Mouse (Mus musculus): Measurements from ENCODE around the gene Podxl2. TPM values are rescaled to one million over a fixed set of nuclear protein-coding genes. Genes with fewer than 3 reads are reported as not detected.

Podxl2 gene
- polyA plus RNA-seq, 1 experiment from 2014 or later: 32.0 TPM

GRCm38 (mm10) chr6:88837999-88838398 is 36.8 kb downstream of the Podxl2 start:
- no peak overlapping the region for H3K9ac ChIP-seq (ENCODE audit: low read depth, low read length)
- 91% methylated on average over 12 of the region's 12 CpGs for WGBS
- H3K9me3 ChIP-seq (ENCODE audit: control insufficient read depth, low read length): no peaks in the 10 kb centered on the region
- no peaks in the 10 kb centered on the region for H3K27me3 ChIP-seq (replicated peaks; ENCODE audit: control insufficient read depth, insufficient read depth, low read length)
- no peak overlapping the region for H3K4me3 ChIP-seq (ENCODE audit: low read length)
- ATAC-seq: no peak
- peaks cover 12% of the 10 kb centered on the region for H3K4me1 ChIP-seq (ENCODE audit: control insufficient read depth, insufficient read depth, low read length)
- peaks cover 5% of the 10 kb centered on the region; the same call in 1 of the 2 replicates for H3K36me3 ChIP-seq (ENCODE audit: control insufficient read depth, insufficient read depth, low read length)
- no peak overlapping the region for H3K27ac ChIP-seq (ENCODE audit: low read length)
- no peak overlapping the region for H3K4me2 ChIP-seq (ENCODE audit: low read depth, low read length)

DNA sequence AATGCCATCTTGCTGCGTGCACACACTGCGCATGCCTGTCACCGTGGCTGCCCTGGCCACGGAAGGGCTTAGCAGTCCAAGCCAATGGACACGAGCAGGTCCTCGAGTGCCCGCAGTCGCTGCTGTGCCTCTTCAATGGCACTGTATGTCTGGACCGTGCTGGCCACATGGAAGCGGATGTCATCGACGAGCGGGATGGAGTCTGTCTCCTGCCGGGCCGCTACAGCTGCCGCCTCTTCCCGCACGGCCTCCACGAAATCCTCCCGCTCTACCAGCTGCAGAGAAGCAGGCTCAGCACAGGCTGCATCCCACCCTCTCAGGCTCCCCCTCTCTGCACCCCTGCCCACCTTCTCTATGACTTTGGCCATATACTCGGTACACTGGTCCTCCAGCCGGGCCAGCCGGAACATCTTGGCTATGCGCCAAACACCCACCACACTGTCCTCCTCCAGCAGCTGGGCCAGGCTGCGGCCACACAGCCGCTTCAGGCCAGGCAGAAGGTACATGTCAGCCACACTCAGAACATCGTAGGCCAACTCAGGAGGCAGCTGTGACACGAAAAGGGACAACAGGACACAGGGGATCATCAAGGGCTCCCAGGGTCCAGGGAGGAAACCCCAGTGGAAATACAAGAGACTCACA is 38.5 kb downstream of the Podxl2 start:
- H3K4me1 ChIP-seq (ENCODE audit: control insufficient read depth, insufficient read depth, low read length): peaks cover 9% of the 10 kb centered on the region
- H3K27ac ChIP-seq (ENCODE audit: low read length): no peak overlapping the region
- no peak overlapping the region for H3K4me2 ChIP-seq (ENCODE audit: low read depth, low read length)
- no peak for ATAC-seq
- no peak overlapping the region for H3K9ac ChIP-seq (ENCODE audit: low read depth, low read length)
- H3K9me3 ChIP-seq (ENCODE audit: control insufficient read depth, low read length): no peaks in the 10 kb centered on the region
- WGBS: 82% methylated on average over 28 of the region's 28 CpGs
- no peak overlapping the region for H3K4me3 ChIP-seq (ENCODE audit: low read length)
- no peaks in the 10 kb centered on the region for H3K27me3 ChIP-seq (replicated peaks; ENCODE audit: control insufficient read depth, insufficient read depth, low read length)
- peaks cover 5% of the 10 kb centered on the region; the same call in 1 of the 2 replicates for H3K36me3 ChIP-seq (ENCODE audit: control insufficient read depth, insufficient read depth, low read length)

DNA sequence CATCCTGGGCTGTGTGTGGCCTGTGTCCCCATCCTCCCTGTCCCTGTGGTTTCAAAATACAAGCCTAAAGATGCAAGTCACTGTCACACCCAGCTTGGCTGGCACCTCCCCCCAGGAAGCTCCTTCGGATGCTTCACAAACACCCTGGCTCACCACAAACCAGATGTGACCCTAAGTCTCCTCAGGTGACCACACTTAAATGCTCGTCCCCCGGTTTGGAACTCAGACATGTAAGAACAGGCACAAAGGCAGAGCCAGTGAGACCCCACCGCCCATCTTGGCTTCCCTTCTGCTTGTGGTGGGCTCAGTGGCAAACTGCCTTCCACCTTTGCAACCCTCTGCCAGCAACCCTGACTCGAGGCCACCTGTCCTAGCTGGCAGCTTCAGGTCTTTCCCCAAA is 39.8 kb downstream of the Podxl2 start:
- 78% methylated on average over 5 of the region's 5 CpGs for WGBS
- no peak for ATAC-seq
- H3K36me3 ChIP-seq (ENCODE audit: control insufficient read depth, insufficient read depth, low read length): peaks cover 5% of the 10 kb centered on the region; the same call in 1 of the 2 replicates

GRCm38 (mm10) chr6:88833340-88834140 is 41.3 kb downstream of the Podxl2 start:
- 74% methylated on average over 5 of the region's 5 CpGs for WGBS
- no peak overlapping the region for H3K9ac ChIP-seq (ENCODE audit: low read depth, low read length)
- H3K4me2 ChIP-seq (ENCODE audit: low read depth, low read length): no peak overlapping the region
- no peaks in the 10 kb centered on the region for H3K27me3 ChIP-seq (replicated peaks; ENCODE audit: control insufficient read depth, insufficient read depth, low read length)
- H3K4me3 ChIP-seq (ENCODE audit: low read length): no peak overlapping the region
- no peak overlapping the region for H3K27ac ChIP-seq (ENCODE audit: low read length)
- H3K36me3 ChIP-seq (ENCODE audit: control insufficient read depth, insufficient read depth, low read length): peaks cover 2% of the 10 kb centered on the region; the same call in 1 of the 2 replicates
- no peaks in the 10 kb centered on the region for H3K4me1 ChIP-seq (ENCODE audit: control insufficient read depth, insufficient read depth, low read length)
- ATAC-seq: no peak
- H3K9me3 ChIP-seq (ENCODE audit: control insufficient read depth, low read length): no peaks in the 10 kb centered on the region

More for the DNA sequence above, 39.8 kb downstream of the Podxl2 start:
- H3K4me3 ChIP-seq (ENCODE audit: low read length): no peak overlapping the region
- no peaks in the 10 kb centered on the region for H3K27me3 ChIP-seq (replicated peaks; ENCODE audit: control insufficient read depth, insufficient read depth, low read length)
- no peaks in the 10 kb centered on the region for H3K9me3 ChIP-seq (ENCODE audit: control insufficient read depth, low read length)
- no peaks in the 10 kb centered on the region for H3K4me1 ChIP-seq (ENCODE audit: control insufficient read depth, insufficient read depth, low read length)
- no peak overlapping the region for H3K27ac ChIP-seq (ENCODE audit: low read length)
- H3K4me2 ChIP-seq (ENCODE audit: low read depth, low read length): no peak overlapping the region
- no peak overlapping the region for H3K9ac ChIP-seq (ENCODE audit: low read depth, low read length)

DNA sequence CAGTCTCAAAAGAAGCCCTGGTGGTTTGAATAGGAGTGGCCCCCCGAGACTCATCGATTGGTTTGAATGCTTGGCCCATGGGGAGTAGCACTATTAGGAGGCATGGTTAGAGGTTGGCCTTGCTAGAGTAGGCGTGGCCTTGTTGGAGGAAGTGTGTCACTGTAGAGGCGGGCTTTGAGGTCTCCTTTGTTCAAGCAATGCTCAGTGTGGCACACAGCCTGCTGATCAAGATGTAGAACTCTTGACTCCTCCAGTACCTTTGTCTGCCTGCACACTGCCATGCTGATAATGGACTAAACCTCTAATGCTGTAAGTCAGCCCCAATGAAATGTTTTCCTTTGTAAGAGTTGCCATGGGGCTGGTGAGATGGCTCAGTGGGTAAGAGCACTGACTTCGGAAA is 42.2 kb downstream of the Podxl2 start:
- H3K4me3 ChIP-seq (ENCODE audit: low read length): no peak overlapping the region
- no peak for ATAC-seq
- H3K27ac ChIP-seq (ENCODE audit: low read length): no peak overlapping the region
- no peak overlapping the region for H3K4me2 ChIP-seq (ENCODE audit: low read depth, low read length)
- WGBS: 80% methylated on average over 5 of the region's 5 CpGs
- H3K4me1 ChIP-seq (ENCODE audit: control insufficient read depth, insufficient read depth, low read length): 0 out of 2 replicates have a peak, but pooled peaks cover 3% of the 10 kb centered on the region
- no peaks in the 10 kb centered on the region for H3K27me3 ChIP-seq (replicated peaks; ENCODE audit: control insufficient read depth, insufficient read depth, low read length)
- no peak overlapping the region for H3K9ac ChIP-seq (ENCODE audit: low read depth, low read length)
- H3K9me3 ChIP-seq (ENCODE audit: control insufficient read depth, low read length): no peaks in the 10 kb centered on the region
- H3K36me3 ChIP-seq (ENCODE audit: control insufficient read depth, insufficient read depth, low read length): no peaks in the 10 kb centered on the region

DNA sequence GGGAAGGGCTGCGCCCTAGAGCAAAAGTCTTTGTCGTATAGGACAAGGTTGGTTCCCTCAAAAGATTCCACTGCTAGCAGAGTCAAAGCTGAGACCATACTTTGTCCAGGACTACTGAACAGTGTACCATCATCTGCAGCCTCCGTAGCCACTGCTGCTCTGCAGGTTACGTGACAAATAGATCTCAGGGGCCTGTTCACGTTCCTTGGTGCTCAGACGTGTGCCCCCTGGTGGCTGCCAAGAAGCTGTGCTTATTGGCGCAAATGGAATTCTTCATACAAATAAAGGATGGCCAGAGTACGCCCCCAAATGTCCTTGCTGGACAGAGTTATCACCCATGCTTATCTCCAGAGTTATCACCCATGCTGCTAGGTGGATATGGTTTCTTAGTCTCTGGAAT is 43.4 kb downstream of the Podxl2 start:
- ATAC-seq: peak; percentile 60; the same call in 1 of the 2 replicates
- WGBS: 22% methylated on average over 8 of the region's 8 CpGs
- no peak overlapping the region for H3K9ac ChIP-seq (ENCODE audit: low read depth, low read length)
- no peaks in the 10 kb centered on the region for H3K36me3 ChIP-seq (ENCODE audit: control insufficient read depth, insufficient read depth, low read length)
- no peaks in the 10 kb centered on the region for H3K9me3 ChIP-seq (ENCODE audit: control insufficient read depth, low read length)
- peaks cover 7% of the 10 kb centered on the region for H3K4me1 ChIP-seq (ENCODE audit: control insufficient read depth, insufficient read depth, low read length)
- no peak overlapping the region for H3K27ac ChIP-seq (ENCODE audit: low read length)
- no peaks in the 10 kb centered on the region for H3K27me3 ChIP-seq (replicated peaks; ENCODE audit: control insufficient read depth, insufficient read depth, low read length)
- no peak overlapping the region for H3K4me3 ChIP-seq (ENCODE audit: low read length)
- no peak overlapping the region for H3K4me2 ChIP-seq (ENCODE audit: low read depth, low read length)

DNA sequence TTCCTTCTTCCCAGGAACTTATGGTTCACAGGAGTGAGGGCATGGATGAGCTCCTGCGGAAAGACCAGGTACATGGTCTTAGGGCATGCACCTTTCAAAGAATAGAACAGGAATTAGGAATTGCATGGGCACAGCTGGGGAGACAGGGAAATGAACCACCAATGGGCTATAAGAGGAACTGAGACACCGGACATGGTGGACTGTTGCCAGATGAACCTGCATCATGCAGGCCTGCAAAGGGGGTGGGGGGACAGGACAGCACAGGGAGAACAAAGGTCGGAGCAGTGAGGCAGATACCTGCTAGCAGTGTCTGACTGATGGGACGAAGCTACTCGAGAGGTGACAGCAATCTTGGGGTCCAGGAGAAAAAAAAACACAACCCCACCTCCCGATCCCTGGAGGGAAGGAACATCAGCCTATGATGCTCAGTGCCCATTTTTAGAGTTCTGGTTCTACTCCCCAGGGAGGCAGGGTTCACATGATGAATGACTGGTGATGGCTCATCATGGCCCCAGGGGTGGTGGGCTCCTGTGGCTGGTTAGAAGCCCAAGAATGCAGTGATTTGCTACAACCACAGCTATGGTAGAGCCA is 44.6 kb downstream of the Podxl2 start:
- no peak overlapping the region for H3K9ac ChIP-seq (ENCODE audit: low read depth, low read length)
- no peaks in the 10 kb centered on the region for H3K36me3 ChIP-seq (ENCODE audit: control insufficient read depth, insufficient read depth, low read length)
- H3K27ac ChIP-seq (ENCODE audit: low read length): no peak overlapping the region
- no peaks in the 10 kb centered on the region for H3K27me3 ChIP-seq (replicated peaks; ENCODE audit: control insufficient read depth, insufficient read depth, low read length)
- ATAC-seq: no peak
- no peaks in the 10 kb centered on the region for H3K9me3 ChIP-seq (ENCODE audit: control insufficient read depth, low read length)
- WGBS: 92% methylated on average over 6 of the region's 6 CpGs
- H3K4me1 ChIP-seq (ENCODE audit: control insufficient read depth, insufficient read depth, low read length): peaks cover 8% of the 10 kb centered on the region
- H3K4me2 ChIP-seq (ENCODE audit: low read depth, low read length): no peak overlapping the region
- H3K4me3 ChIP-seq (ENCODE audit: low read length): no peak overlapping the region

- 80% methylated on average over 4 of the region's 4 CpGs for WGBS
- no peaks in the 10 kb centered on the region for H3K9me3 ChIP-seq (ENCODE audit: control insufficient read depth, low read length)
- no peaks in the 10 kb centered on the region for H3K36me3 ChIP-seq (ENCODE audit: control insufficient read depth, insufficient read depth, low read length)
- no peaks in the 10 kb centered on the region for H3K27me3 ChIP-seq (replicated peaks; ENCODE audit: control insufficient read depth, insufficient read depth, low read length)
- H3K9ac ChIP-seq (ENCODE audit: low read depth, low read length): no peak overlapping the region
- peaks cover 8% of the 10 kb centered on the region for H3K4me1 ChIP-seq (ENCODE audit: control insufficient read depth, insufficient read depth, low read length)
- no peak overlapping the region for H3K4me2 ChIP-seq (ENCODE audit: low read depth, low read length)
- ATAC-seq: no peak
- no peak overlapping the region for H3K4me3 ChIP-seq (ENCODE audit: low read length)
- no peak overlapping the region for H3K27ac ChIP-seq (ENCODE audit: low read length)
These were observed 45.3 kb downstream of the Podxl2 start for GRCm38 (mm10) chr6:88829579-88829978.

DNA sequence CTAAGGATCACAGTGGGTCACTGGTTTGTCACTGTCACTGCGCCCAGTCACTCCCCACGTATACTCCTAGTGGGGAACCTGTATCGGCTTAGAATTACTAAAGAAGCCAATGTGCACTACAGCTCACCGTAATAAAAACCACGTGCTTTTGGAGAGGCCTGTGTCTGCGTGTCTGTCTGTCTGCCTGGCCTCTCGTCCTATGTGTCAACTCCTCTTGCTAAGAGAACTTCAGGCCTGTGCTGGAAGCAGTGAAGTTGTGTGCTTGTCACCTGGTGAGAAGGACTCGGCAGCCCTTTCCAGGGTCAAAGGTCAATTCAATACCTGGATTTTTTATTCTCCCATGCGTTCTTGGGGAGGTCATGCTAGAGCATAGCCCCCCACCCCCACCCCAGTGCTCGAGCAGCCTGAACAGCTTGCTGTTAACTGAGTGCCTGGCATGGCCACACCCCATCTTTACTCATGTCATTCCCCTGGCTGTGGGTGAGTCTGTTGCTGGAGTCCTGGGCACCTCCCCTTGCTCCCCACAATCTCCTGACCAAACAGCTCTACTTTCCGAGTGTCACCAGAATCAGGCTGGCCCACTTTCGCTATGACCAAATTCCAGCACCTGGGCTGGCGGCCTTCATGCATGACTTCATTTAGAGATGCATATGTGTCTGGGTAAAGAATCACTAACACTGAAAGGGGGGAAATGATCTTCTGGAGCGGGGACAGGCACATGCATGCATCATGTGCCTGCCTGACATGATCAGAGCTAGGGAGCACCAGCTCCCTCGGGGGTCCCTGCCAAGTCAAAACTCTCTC is 46.4 kb downstream of the Podxl2 start:
- peaks cover 8% of the 10 kb centered on the region for H3K4me1 ChIP-seq (ENCODE audit: control insufficient read depth, insufficient read depth, low read length)
- H3K9ac ChIP-seq (ENCODE audit: low read depth, low read length): no peak overlapping the region
- ATAC-seq: no peak
- no peak overlapping the region for H3K27ac ChIP-seq (ENCODE audit: low read length)
- 71% methylated on average over 15 of the region's 15 CpGs for WGBS
- no peaks in the 10 kb centered on the region for H3K36me3 ChIP-seq (ENCODE audit: control insufficient read depth, insufficient read depth, low read length)
- no peaks in the 10 kb centered on the region for H3K9me3 ChIP-seq (ENCODE audit: control insufficient read depth, low read length)
- H3K4me3 ChIP-seq (ENCODE audit: low read length): no peak overlapping the region
- H3K27me3 ChIP-seq (replicated peaks; ENCODE audit: control insufficient read depth, insufficient read depth, low read length): no peaks in the 10 kb centered on the region
- H3K4me2 ChIP-seq (ENCODE audit: low read depth, low read length): no peak overlapping the region
